Mouse (Mus musculus): ENCODE data around the gene Hmgcl. TPM values are rescaled to one million over a fixed set of nuclear protein-coding genes. Genes with fewer than 3 reads are reported as not detected.

Gene Hmgcl
- total RNA-seq (2021) = 10 to 100 TPM; 33.6 to 36.3 TPM
- long read RNA-seq, transcript Hmgcl-201 (9 exons, 1,418 nt) = major isoform, 97 of 121 reads
- long read RNA-seq, partial matches to known transcripts = 3 of 121 reads
- long read RNA-seq, other reads (novel, unspliced or antisense) = 21 of 121 reads

GRCm38 (mm10) chr4:135946278-135946658 is at the start of gene Hmgcl:
Hmgcl (plus strand) TSS chr4:135946448.
- DNase-seq (ENCODE audit: low spot score in 2 of 2) = peak; percentile 94 to 96

GRCm38 (mm10) chr4:135898380-135899049 is 47.7 kb upstream of the Hmgcl start:
- no peak for DNase-seq (ENCODE audit: low spot score in 2 of 2)

DNA sequence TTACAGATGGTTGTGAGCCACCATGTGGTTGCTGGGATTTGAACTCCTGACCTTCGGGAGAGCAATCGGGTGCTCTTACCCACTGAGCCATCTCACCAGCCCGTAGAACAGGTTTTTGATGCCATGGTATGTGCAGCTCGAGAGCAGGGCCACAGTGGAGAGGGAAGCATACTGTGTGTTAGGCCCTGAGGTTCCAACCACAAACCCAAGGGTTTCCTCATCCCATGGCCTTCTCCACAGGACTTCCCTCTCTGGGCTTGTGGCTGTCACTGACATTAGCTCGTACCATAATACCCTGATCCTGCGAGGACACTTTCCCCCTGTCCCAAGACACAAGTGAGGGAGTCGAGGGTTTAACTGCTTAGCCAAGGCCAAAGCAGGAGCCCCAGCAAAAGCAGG is 47.2 kb upstream of the Hmgcl start:
- DNase-seq (ENCODE audit: low spot score in 2 of 2) = no peak

GRCm38 (mm10) chr4:135900008-135900407 is 46.2 kb upstream of the Hmgcl start:
- no peak for DNase-seq (ENCODE audit: low spot score in 2 of 2)

DNA sequence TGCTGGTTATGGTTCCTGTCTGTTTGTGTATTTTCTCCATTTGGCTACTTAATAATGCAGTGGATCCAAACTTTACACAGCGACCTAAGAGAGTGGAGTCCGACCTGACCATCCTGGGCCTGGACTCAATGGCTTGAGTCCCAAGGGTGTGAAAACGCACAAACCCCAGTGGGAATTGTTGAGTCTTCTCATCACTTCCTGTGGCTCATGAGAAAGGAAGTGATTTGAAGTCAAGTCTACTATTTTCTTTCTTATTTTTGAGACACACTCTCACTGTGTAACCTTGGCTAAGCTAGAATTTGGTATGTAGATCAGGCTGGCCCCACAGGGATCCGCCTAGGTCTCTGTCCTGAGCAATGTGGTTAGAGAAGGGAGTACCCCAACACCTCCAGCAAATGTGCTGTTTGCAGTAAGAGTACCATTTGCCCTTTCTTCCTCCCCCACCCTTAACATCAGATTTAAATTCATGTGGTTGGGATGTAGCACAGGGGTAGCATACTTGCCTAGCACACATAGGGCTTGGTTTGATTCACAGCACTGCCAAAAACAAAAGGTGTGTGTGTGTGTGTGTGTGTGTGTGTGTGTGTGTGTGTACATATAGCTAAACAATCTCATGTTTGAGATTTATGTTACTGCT is 43.5 kb upstream of the Hmgcl start:
- DNase-seq (ENCODE audit: low spot score in 2 of 2) = no peak

DNA sequence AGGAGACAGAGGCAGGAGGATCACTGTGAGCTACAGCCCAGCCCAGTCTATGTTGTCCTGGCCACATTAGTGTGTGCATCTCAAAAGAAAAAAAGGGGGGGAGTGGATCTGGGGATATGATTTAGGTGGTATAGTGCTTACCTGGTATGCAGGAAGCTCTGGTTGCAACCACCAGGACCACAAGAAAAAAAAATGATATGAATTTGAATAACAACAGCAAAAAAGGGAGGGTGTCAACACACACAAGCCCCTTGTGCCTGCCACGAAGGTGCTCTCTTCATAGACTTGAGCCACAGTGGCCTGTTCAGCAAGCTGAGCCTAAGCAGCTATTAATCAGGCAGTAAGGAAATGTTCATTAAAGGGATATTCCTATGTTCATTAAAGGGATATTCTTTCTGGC is 41.4 kb upstream of the Hmgcl start:
- DNase-seq (ENCODE audit: low spot score in 2 of 2) = no peak

GRCm38 (mm10) chr4:135906633-135907032 is 39.6 kb upstream of the Hmgcl start:
- DNase-seq (ENCODE audit: low spot score in 2 of 2) = no peak

DNA sequence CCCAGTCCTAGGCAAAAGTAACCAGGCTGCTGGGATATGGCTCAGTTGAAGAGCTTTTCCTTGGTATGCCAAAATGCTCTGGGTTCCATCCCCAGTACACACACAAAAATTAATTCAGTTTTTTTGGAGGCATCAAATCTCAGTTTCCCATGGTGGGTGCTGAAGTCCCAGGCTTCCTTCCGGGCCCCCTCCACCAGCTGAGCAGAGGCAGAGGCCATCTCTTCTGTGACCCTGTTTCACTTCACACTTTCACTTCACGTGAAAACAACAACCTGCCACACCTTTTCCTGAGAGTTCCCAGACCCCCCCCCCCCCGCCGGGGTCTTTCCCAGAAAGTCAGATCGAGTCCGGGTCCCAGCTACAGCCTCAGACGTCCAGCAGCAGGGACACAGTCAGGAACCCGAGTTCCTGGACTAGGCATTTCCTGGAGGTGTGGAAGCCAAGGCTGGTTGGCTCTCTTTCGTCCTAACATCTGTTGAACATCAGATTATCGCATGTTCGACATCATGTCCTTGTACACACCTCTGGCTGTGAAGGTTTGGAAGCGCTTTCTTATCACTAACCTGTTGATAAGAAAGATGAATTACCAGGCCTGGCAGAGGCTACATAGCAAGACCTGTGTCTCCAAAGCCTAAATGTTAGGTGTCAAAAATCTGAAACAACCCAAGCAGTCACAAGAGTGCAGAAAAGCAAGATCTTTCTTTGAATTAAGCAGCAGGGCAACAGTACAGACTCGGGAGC is 36.8 kb upstream of the Hmgcl start:
- no peak for DNase-seq (ENCODE audit: low spot score in 2 of 2)

DNA sequence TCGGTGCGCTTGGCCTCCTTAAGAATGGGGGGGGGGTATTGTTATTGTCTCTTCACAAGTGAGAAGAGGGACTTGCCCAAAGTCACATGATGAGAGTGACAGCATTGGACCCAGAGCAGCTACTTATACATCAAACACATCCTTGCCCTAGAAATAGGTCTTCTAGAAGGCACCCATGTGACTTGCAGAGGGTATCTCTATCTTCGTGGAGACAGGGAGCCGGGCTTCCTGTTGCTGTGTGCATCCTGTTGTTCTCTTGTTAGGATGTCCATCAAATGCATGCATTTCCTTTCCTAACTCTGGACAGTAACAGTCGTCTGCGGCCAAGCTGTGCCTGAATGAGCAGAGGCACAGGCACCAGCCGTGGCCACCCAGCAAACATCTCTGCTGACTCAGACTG is 34.7 kb upstream of the Hmgcl start:
- DNase-seq (ENCODE audit: low spot score in 2 of 2) = no peak

DNA sequence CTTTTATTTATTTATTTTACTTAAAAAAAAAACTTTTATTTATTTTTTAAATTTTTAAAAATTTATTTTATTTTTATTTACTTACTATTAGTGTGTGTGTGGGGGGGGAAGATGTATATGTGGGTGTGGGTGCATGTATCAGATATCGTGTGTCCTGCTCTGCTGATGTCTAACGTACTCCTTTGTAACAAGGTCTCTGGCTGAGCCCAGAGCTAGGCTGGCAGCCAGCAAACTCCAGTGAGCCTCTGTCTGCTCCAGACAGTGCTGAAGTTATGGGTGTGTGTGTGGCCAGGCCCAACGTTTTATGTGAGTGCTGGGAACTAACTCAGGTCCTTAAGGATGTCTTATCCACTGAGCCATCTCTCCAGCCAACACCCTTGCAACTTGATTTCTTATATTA is 34.1 kb upstream of the Hmgcl start:
- no peak for DNase-seq (ENCODE audit: low spot score in 2 of 2)

DNA sequence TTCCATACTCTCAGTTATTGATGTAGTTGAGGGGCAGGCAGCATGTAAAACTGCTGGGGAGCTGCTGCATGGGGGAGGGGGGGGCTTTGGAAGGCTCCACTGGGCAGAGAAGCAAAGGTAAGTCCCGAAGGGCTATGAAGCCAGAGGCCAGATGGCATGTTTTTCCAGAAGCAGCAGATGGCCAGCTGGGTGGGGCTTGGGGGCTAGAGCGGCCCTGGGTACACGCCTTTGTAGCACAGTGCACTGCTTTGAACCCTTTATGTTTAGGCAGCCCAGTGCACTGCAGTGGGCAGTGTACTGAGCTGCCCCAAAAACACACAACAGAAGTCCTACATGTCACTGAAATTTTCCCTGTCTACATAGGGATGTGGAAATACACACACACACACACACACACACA is 33.4 kb upstream of the Hmgcl start:
- no peak for DNase-seq (ENCODE audit: low spot score in 2 of 2)

DNA sequence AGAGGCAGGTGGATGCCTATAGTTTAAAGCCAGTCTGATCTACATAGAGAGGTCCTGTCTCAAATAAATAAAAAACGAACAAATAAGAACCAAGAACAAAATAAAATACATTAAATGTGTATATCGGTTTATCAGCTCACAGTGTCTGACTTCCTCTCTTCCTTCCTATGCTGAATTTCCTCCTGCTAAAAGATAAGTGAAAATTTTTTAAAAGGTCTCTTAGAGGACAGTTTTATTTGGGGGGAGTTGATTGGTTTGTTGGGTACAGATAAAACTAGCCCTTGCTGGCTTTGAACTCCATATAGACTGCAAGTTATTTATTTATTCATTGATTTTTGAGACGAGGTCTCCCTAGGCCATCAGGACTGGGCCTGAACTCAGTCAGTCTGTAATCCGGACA is 32.8 kb upstream of the Hmgcl start:
- no peak for DNase-seq (ENCODE audit: low spot score in 2 of 2)

DNA sequence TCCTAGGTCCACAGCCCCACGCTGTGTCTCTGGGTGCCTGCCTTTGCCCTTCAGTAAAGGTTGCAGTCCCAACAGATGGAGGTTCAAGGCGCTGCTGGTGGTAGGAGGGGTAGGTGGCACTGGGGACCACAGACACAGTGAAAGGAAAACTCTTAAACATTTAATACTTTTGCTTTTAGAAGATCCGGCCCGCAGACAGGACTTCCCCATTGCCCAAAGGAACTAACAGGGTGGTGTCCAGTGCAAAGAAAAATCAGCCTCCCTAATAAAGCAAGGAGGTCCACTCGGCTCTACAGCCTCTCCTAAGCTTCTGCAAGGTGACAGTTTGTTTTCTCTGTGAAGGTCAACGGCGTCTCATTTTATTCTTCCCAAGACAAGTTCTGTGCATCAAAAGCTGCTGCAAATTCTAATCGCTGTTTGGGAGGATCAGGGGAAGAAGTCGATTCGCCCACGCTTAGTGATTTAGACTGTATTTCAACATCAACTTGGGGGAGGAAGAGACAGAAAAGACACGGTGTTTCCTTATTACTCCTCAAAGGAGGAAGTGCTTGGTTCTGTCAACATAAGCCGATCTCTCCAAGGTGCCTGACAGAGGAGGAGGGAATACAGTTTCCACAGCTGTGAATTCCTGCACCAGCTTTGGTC is 27.5 kb upstream of the Hmgcl start:
- DNase-seq (ENCODE audit: low spot score in 2 of 2) = no peak

GRCm38 (mm10) chr4:135919280-135919639 is 27.0 kb upstream of the Hmgcl start:
- no peak for DNase-seq (ENCODE audit: low spot score in 2 of 2)

DNA sequence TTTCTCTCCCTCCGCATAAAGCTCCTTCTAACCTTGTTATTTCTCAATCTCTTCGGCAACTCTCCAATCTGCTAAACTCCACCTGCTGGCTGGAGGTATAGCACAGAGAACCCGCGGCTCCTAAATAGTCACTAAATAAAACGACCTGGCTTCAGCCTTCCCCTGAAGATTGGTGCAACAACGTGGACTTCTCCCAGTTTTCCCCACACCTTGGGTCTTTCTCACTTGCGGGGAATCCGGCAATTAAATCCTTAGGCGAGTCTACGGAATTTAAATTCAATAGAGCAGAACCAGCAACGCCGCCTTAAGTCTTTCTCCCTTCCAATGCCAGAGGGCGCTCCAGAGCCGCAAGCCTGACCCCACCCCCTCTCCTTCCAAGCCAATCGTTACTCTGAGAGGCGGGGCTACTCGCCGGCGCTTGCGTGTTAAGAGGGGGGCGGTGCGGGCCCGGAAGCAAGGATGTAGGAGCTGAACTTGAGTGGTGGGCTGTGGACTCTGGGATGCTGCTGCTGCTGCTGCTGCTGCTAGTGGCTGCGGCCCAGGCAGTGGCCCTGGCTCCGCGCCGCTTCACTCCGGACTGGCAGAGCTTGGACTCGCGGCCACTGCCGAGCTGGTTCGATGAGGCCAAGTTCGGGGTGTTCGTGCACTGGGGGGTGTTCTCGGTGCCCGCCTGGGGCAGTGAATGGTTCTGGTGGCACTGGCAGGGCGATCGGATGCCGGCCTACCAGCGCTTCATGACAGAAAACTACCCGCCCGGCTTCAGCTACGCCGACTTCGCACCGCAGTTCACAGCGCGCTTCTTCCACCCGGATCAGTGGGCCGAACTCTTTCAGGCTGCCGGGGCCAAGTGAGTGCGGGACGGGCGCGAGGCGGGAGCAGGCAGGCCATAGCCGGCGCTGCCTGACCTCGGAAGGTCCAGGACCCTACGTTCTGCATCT is 25.7 kb upstream of the Hmgcl start, which contains the start of gene Fuca1:
TSS of gene Fuca1 (plus strand) at position 432 of the 938 bp plus-strand sequence.
- DNase-seq (ENCODE audit: low spot score in 2 of 2) = peak; percentile 97 to 98

- peak in 1 of 2 experiments; percentile 10 for DNase-seq (ENCODE audit: low spot score in 2 of 2)
These were observed 24.8 kb upstream of the Hmgcl start for GRCm38 (mm10) chr4:135921257-135922120.

DNA sequence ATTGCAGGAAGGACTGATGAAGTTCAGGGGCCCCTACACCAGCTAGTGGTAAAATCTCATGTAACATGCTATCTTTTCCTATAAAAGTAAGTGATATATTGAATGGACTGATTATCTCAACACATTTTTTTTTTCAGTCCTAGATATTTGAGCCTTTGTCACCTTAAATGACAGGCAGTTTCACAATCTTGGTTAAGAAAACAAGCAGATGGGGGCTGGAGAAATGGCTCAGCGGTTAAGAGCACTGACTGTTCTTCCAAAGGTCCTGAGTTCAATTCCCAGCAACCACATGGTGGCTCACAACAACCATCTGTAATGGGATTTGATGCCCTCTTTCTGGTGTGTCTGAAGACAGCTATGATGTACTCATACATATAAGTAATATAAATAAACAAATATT is 24.1 kb upstream of the Hmgcl start:
- no peak for DNase-seq (ENCODE audit: low spot score in 2 of 2)

GRCm38 (mm10) chr4:135924418-135924817 is 21.8 kb upstream of the Hmgcl start:
- DNase-seq (ENCODE audit: low spot score in 2 of 2) = no peak

GRCm38 (mm10) chr4:135925341-135925740 is 20.9 kb upstream of the Hmgcl start:
- peak in 1 of 2 experiments; percentile 22 for DNase-seq (ENCODE audit: low spot score in 2 of 2)

Data from layer of hippocampus, postnatal 10 days (tissue).